Mouse (Mus musculus) gastrocnemius, postnatal 36 days (tissue): Measurements from ENCODE around the gene Dnaja2. TPM values are rescaled to one million over a fixed set of nuclear protein-coding genes. Genes with fewer than 3 reads are reported as not detected.

ENCODE experiments used
- DNase-seq, 2 experiments: peaks; one replicate each; pipeline ENCODE4 v3.0.0; 2022
- intact Hi-C: fragments of 180-260 bp; cut with DNase I; formaldehyde crosslinking; loops from one replicate; pipeline ENCODE4 v1.15.1; 2025
- total RNA-seq, 2 experiments: library from RNA; stranded (reverse); gene quantifications; 2 replicates each; pipeline ENCODE4 v1.2.3; 2021

Gene Dnaja2
- total RNA-seq, 2 experiments from 2014 or later: 190 to 194 TPM

DNA sequence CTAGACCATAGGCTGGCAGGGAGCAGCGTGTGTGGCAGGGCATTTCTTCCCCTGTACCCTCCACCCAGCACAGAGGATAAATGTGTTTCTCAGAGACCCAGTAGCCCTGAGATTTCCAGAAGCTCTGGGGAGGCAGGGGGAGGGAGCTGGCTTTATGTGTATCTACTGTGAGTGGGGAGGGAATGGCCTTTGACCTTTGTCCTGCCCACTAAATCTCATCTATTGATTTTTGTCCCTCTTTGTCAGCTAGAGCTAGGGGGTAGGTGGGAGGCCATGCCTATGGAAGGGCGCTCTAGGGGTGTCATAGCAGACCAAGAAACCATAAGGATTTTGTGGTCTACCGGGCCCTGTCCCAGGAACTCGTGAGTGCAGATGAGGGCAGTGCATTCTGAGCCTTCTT lies 48.5 kb downstream of the Dnaja2 start:
- DNase-seq: no peak
- intact Hi-C loops: no loop called here

GRCm38 (mm10) chr8:85504704-85505103 lies 50.4 kb downstream of the Dnaja2 start:
- intact Hi-C loops: no loop called here
- DNase-seq: no peak

DNA sequence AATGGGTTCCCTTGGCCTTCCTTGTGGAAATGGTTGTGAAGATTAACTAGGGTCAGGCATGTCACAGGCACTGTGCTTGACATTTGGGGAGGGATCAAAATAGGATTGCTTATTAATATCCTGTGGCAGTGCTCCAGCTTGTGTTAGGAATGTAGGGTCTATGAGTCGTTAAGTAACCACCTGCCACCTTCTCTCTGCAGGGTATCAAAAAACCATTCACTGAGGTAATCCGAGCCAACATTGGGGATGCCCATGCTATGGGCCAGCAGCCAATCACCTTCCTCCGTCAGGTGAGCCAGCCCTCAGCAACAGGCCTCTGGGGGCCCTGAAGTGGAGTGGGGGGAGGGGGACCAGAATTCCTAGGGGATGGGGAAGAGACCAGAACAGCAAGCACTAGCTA lies 52.1 kb downstream of the Dnaja2 start:
- DNase-seq: no peak

DNA sequence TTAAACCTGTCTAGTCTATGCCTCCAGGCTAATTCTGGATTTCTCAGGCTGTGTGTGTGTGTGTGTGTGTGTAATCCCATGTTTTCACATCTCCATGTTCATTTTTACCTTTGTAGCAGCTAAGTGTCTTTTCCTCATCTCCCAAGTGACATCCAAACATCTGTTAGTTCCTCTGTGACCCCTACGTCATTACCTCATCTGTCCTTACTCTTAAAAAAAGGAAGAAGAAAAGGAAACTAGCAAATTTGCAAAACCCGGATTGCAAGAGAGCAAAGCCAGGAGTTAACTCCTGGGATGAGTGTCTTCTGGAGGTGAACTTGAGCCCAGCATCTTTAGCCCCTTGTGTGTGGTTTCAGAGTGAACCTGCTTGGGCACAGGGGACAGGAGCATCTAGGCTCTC lies 52.8 kb downstream of the Dnaja2 start:
- intact Hi-C loops: no loop called here
- DNase-seq: no peak

More for the DNA sequence above, 52.1 kb downstream of the Dnaja2 start:
- intact Hi-C loops: no loop called here

GRCm38 (mm10) chr8:85500955-85501685 lies 54.0 kb downstream of the Dnaja2 start:
- intact Hi-C loops: no loop called here
- DNase-seq: no peak

DNA sequence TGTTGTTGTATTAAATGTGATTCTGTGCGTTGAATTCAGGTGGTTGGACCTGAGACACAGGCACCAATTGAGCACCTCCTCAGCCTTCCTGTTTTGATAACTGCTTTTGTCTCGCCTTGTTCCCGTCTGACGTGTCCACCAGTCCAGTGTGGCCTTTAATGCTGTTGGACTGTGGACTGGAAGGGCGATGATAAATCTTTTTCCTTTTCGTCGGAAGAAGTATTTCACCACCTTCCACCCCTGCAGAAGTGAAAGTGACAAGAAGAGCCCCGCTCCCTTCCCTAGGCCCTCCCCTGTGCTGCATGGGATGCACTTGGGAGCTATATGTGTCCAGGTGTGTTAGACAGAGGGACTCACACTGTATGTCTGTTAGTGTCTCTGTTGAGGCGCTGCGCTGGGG lies 54.7 kb downstream of the Dnaja2 start:
- no peak for DNase-seq
- intact Hi-C loops: no loop called here

GRCm38 (mm10) chr8:85498577-85498976 lies 56.6 kb downstream of the Dnaja2 start:
- intact Hi-C loops: no loop called here

DNA sequence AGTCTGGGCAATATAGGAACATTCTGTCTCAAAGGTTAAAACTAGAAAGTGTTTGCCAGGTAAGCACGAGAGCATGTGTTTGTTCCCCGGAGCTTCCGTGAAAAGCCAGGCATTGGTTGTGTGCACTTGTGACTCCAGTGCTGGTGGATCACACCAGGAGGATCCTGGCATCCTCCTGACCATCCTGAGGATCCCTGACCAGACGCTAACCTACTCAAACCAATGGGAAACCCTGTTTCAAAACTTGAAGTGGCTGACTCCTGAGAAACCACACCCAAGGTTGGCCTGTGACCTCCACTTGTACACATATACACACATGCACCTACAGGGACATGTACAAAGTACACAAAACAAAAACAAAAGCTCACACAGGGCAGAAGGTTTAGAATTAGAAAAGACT lies 58.4 kb downstream of the Dnaja2 start:
- intact Hi-C loops: no loop called here

More at GRCm38 (mm10) chr8:85498577-85498976, 56.6 kb downstream of the Dnaja2 start:
- DNase-seq: no peak

DNA sequence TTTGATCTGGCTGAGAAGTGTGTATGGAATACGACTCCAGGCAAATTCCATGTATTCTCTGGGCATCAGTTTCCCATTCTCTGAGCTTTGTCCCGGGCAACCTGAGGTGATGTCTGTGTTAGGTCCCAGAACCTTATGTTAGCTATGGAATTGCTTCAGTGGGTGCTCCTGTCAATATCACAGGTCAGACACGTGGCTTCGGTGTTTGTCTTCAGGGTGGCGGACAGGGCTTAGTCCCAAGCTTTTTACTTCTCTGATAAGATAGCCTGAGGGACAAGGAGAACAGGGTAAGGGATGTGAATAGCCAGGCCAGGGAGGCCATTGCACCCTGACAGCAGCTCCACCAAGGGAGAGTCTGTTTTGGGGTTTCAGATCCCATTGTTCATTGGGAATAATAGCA lies 59.0 kb downstream of the Dnaja2 start:
- intact Hi-C loops: no loop called here

More for the DNA sequence above, 58.4 kb downstream of the Dnaja2 start:
- DNase-seq: no peak

GRCm38 (mm10) chr8:85492940-85493931 lies 61.9 kb downstream of the Dnaja2 start:
- intact Hi-C loops: no loop called here
- no peak for DNase-seq

More for the DNA sequence above, 59.0 kb downstream of the Dnaja2 start:
- DNase-seq: no peak

DNA sequence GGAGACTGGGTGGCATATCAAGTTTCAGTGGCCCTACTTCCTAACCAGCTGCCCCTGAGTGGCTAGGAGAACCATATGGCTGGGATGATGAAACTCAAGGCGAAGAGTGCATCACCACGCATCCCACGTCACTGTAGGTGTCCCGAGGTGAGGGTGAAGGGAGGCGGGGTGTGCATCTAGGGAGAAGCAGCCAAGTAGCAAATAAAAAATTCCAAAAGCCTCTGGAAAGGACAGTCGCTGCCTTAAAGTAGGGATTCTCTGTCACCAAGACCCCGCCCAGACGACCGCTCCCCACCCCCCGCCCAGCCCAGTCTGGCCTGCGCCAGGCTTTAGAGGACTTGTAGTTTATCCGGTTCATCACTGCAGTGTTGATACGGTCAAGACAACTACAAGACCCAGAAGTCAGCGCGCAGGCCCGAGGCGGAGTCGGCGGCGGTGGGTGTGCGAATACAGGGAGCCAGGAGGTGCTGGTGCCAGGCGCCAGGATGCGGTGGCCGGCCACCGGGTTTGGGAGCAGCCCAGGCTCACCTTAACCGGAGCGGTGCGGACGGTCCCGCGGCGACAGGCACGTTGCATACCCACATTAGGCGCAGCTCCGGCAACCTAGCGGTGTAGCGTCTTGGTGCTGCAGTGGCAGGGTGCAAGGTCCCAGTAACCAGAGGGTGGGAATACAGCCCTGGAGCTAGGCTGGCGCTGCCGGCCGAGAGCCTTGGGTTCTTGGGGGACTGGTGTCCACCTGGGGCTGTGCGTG lies 62.8 kb downstream of the Dnaja2 start, which contains the start of gene Gpt2:
Gene Gpt2 (plus strand): TSS at position 452 of the 751 bp plus-strand sequence.
- intact Hi-C loops: no loop called here
- peak; percentile 87 to 93 for DNase-seq

GRCm38 (mm10) chr8:85489546-85489945 lies 65.6 kb downstream of the Dnaja2 start:
- intact Hi-C loops: no loop called here
- no peak for DNase-seq

GRCm38 (mm10) chr8:85488631-85489030 lies 66.5 kb downstream of the Dnaja2 start:
- intact Hi-C loops: no loop called here
- DNase-seq: no peak

GRCm38 (mm10) chr8:85487906-85488620 lies 67.1 kb downstream of the Dnaja2 start:
- intact Hi-C loops: no loop called here
- no peak for DNase-seq

Other genes starting within 250 kb of the Dnaja2 start
- under 1 TPM; 0.38 to 0.54 TPM for gene Mylk3, start 169.0 kb downstream of the Dnaja2 start, total RNA-seq
- 10 to 100 TPM; 11.4 to 14.2 TPM for gene 4921524J17Rik, start 122.5 kb downstream of the Dnaja2 start, total RNA-seq
- gene Gpt2, start 62.8 kb downstream of the Dnaja2 start, total RNA-seq: 100 to 1,000 TPM; 303 to 317 TPM
- 1 to 10 TPM; 1.5 to 2.0 TPM for gene Neto2, start 145.6 kb upstream of the Dnaja2 start, total RNA-seq